Mouse (Mus musculus) stomach, embryonic 15.5 days (tissue): ENCODE results near the gene Srp14. TPM values are rescaled to one million over a fixed set of nuclear protein-coding genes. Genes with fewer than 3 reads are reported as not detected.

Experiments used
- ATAC-seq: fragments of 200-750 bp; cut with Nextera tagmentation; 2 replicates; pipeline ENCODE4 v1.8.0; 2017; ENCODE audit warnings: low read depth, moderate number of reproducible peaks, moderate TSS enrichment; ENCODE audit not compliant: insufficient read depth, low FRiP score
- H3K27ac ChIP-seq: fragments of 300-500 bp; sonication (generic); 2 replicates; pipeline ENCODE4 v1.5.1; 2015; ENCODE audit warnings: mild to moderate bottlenecking, inconsistent platforms
- H3K27me3 ChIP-seq: fragments of 300-500 bp; sonication (generic); replicated peaks from 2 replicates; pipeline ENCODE4 v1.6.1; 2015; ENCODE audit warnings: inconsistent platforms
- H3K36me3 ChIP-seq: fragments of 300-500 bp; sonication (generic); 2 replicates; pipeline ENCODE4 v1.6.1; 2015; ENCODE audit warnings: inconsistent platforms
- H3K4me1 ChIP-seq: fragments of 300-500 bp; sonication (generic); 2 replicates; pipeline ENCODE4 v1.6.1; 2015; ENCODE audit warnings: inconsistent platforms
- H3K4me2 ChIP-seq: fragments of 300-500 bp; sonication (generic); 2 replicates; pipeline ENCODE4 v1.6.1; 2015; ENCODE audit warnings: mild to moderate bottlenecking, inconsistent platforms
- H3K4me3 ChIP-seq: fragments of 300-500 bp; sonication (generic); replicated peaks from 2 replicates; pipeline ENCODE4 v1.5.1; 2015; ENCODE audit warnings: inconsistent platforms
- H3K9ac ChIP-seq: fragments of 300-500 bp; sonication (generic); 2 replicates; pipeline ENCODE4 v1.6.1; 2015; ENCODE audit warnings: inconsistent platforms
- H3K9me3 ChIP-seq: fragments of 300-500 bp; sonication (generic); 2 replicates; pipeline ENCODE4 v1.6.1; 2016; ENCODE audit warnings: inconsistent platforms
- WGBS: fragments of 180-500 bp; shearing (Covaris S2); methylation state at CpG from one replicate; pipeline ENCODE4 v1.1.7; 2015; 5-methylcytosine and 5-hydroxymethylcytosine counted together
- polyA plus RNA-seq: library from polyadenylated mRNA; unstranded; fragments of >200 nt; fragmentation: Nextera tagmentation; extraction: Ambion mirVana; gene quantifications from 2 replicates; pipeline ENCODE4 v1.2.1, GENCODE M21; 2015

Gene Srp14
- polyA plus RNA-seq, 1 experiment from 2014 or later = 222 TPM

DNA sequence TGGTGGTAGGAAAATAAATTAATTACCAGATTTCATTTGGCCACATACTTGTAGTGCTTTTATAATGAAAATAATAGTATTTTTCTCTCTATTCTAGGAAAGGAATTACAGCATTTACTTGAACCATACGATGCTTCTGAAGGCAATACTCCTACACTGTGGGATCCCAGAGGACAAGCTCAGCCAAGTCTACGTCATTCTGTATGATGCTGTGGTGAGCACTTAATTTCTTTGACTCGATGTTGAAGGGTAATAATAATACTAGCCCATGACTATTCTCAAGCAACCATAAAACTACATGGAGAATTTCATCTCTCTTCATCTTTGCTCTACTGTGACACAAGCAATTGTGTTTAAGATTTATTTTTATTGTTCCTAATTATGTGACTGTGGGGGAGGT is 22.5 kb downstream of the Srp14 start:
- no peak for ATAC-seq
- Histone ChIP-seq H3K27me3 (no peaks in the 10 kb centered on the region), H3K4me3 (no peak overlapping the region), H3K4me1 (no peaks in the 10 kb centered on the region), H3K9me3 (no peaks in the 10 kb centered on the region), H3K27ac (no peak overlapping the region), H3K36me3 (peaks cover 11% of the 10 kb centered on the region), H3K9ac (no peak overlapping the region), H3K4me2 (no peak overlapping the region)
- 97% methylated on average over 3 of the region's 3 CpGs for WGBS

DNA sequence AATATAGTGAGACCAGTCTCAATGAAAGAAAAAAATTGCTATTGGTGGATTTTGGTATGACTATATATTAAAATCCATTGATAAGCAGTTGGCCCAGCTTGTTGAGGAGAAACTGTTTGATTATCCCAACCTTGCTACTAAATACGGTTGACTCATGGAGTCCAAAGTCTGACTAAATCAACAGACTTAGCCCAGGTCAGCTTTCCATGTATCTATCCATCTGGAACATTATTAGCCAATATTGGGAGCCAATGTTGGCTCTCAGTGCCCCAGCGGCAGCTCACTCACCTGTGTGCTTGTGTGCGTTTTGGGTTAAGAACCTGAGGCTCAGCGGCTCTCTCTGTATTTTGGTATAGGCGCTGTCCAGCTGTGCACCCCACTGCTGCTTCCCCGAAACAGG is 28.5 kb downstream of the Srp14 start:
- Histone ChIP-seq H3K4me3 (no peak overlapping the region), H3K27me3 (no peaks in the 10 kb centered on the region), H3K9ac (no peak overlapping the region), H3K9me3 (no peaks in the 10 kb centered on the region), H3K4me1 (no peaks in the 10 kb centered on the region), H3K27ac (no peak overlapping the region), H3K4me2 (no peak overlapping the region), H3K36me3 (peaks cover 21% of the 10 kb centered on the region)
- WGBS = 90% methylated on average over 6 of the region's 6 CpGs
- no peak for ATAC-seq

DNA sequence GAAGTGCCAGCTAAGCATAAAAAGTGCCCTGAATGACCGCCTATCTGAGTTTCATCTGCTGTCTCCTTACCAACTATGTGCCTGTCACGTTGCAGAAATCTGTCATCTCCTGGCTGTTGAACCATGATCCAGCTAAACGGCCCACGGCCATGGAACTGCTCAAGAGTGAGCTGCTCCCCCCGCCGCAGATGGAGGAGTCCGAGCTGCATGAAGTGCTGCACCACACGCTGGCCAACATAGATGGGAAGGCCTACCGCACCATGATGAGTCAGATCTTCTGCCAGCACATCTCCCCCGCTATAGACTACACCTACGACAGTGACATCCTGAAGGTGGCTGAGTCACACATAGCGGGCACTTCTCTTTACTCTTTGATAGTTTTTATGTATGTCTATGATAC is 31.3 kb downstream of the Srp14 start:
- no peaks in the 10 kb centered on the region for H3K27me3 ChIP-seq
- no peak overlapping the region for H3K4me3 ChIP-seq
- H3K27ac ChIP-seq = no peak overlapping the region
- H3K36me3 ChIP-seq = peaks cover 16% of the 10 kb centered on the region; the same call in 1 of the 2 replicates
- 88% methylated on average over 12 of the region's 12 CpGs for WGBS
- H3K9me3 ChIP-seq = no peaks in the 10 kb centered on the region
- no peak overlapping the region for H3K4me2 ChIP-seq
- no peaks in the 10 kb centered on the region for H3K4me1 ChIP-seq
- ATAC-seq = no peak
- no peak overlapping the region for H3K9ac ChIP-seq

DNA sequence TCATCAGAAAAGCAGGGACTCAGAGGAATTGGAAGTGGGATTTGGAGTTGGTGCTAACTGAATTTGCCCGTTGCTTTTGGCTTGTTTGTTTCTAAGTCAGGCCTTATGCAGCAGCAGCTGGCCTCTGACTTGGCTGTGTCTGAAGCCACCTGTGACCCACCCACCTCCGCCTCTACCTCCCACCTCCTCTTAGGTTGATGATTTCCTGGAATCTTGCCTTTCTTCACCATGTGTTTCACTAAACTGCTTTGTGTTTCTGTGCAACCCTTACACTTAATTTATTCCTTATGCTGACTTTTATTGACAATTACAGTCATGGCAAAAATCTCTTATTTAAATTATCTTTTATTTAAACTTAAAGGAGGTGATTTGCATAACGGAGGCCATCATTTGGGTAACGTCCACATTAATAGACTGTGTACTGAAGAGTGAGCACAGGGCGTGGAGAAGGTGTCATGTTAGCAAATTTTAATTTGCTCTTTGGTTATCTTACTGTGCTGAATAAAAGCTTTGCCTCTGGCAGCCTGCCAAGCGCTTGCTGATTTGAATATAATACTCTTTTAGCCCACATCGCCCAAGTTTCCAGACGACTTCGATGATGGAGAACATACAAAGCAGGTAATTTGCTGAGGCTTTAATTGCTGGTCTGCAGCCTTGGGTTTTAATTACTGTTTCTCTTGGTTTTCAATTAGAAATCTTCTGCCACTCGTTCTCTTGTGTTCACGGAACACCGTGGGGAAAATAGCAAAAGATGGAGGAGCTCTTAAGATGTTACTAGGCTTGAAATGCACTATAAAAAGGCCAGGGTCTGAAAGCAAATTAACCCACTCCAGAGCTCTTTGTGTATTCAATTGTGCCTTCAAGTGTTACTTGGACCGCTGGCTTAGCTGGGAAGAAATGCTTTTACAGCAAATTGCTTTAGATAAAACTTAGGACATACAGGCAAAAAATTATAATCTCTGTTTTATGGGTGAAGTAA is 33.5 kb downstream of the Srp14 start:
- no peak for ATAC-seq
- no peak overlapping the region for H3K9ac ChIP-seq
- no peak overlapping the region for H3K4me2 ChIP-seq
- no peak overlapping the region for H3K4me3 ChIP-seq
- no peaks in the 10 kb centered on the region for H3K27me3 ChIP-seq
- no peaks in the 10 kb centered on the region for H3K9me3 ChIP-seq
- H3K4me1 ChIP-seq = no peaks in the 10 kb centered on the region
- H3K27ac ChIP-seq = no peak overlapping the region
- H3K36me3 ChIP-seq = peaks cover 14% of the 10 kb centered on the region; the same call in 1 of the 2 replicates
- 71% methylated on average over 13 of the region's 13 CpGs for WGBS

DNA sequence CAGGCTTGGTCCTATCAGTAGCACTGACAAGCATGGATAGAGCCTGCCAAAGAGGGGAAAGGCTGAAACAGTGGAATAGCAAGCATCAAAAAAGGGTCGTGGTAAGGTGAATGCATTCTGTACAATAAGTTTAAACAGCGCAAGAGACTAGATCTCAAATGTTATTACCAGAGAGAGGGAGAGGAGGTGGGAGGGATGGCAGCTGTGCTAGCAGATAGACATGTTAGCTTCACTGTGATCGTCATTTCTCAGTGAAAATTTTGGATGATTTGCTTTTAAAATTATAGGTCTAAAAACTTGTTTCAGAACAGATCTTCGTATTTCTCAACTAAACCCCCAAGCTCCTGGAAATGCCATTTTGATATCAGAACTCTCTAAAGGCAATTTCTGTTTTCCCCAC is 36.8 kb downstream of the Srp14 start:
- no peak for ATAC-seq
- Histone ChIP-seq H3K4me1 (no peaks in the 10 kb centered on the region), H3K9me3 (no peaks in the 10 kb centered on the region), H3K4me2 (no peak overlapping the region), H3K4me3 (no peak overlapping the region), H3K9ac (no peak overlapping the region), H3K27me3 (no peaks in the 10 kb centered on the region), H3K27ac (no peak overlapping the region), H3K36me3 (peaks cover 11% of the 10 kb centered on the region; the same call in 1 of the 2 replicates)
- WGBS = 88% methylated on average over 4 of the region's 4 CpGs

DNA sequence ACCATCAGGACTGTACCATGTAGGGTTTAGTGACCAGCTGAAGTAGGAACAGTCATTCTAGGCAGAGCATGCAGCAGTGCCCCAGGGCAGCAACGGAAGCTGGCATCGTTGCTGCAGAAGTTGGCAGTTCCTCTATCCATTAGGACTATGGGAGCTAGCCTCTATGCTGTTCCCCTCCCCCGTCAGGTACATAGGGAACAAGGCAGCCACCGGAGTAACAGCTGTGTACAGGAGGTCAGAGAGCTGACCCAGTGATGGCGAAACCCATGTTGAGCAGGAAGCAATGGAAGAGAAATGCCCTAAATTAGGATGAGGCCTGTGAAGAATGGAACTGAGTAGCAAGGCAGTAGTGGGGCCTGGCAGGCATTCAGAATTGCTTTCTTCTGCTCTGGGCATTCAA is 37.3 kb downstream of the Srp14 start:
- no peak overlapping the region for H3K4me2 ChIP-seq
- ATAC-seq = no peak
- H3K36me3 ChIP-seq = peaks cover 11% of the 10 kb centered on the region; the same call in 1 of the 2 replicates
- H3K27me3 ChIP-seq = no peaks in the 10 kb centered on the region
- H3K27ac ChIP-seq = no peak overlapping the region
- no peaks in the 10 kb centered on the region for H3K4me1 ChIP-seq
- WGBS = 74% methylated on average over 5 of the region's 5 CpGs
- H3K9ac ChIP-seq = no peak overlapping the region
- H3K4me3 ChIP-seq = no peak overlapping the region
- H3K9me3 ChIP-seq = no peaks in the 10 kb centered on the region

DNA sequence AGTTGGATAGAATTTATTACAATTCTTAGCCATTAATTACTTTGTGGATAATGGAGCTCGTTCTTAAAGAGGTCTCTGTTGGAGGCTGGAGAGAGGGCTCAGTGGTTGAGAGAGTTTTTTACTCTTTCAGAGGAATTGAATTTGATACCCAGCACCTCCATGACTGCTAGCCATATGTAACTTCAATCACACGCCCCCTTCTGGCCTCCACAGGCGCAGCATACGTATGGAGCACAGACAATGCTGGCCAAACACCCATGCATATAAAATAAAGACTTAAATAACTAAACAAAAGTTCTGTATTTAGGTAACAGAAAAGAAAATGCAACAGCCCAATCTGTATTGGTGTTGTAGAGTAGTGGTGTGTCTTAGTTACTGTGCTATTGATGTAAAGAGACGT is 47.9 kb downstream of the Srp14 start:
- Histone ChIP-seq H3K9me3 (no peaks in the 10 kb centered on the region), H3K36me3 (peaks cover 29% of the 10 kb centered on the region), H3K9ac (no peak overlapping the region), H3K27ac (no peak overlapping the region), H3K4me1 (no peaks in the 10 kb centered on the region), H3K4me3 (no peak overlapping the region), H3K27me3 (no peaks in the 10 kb centered on the region), H3K4me2 (no peak overlapping the region)
- WGBS = 69% methylated on average over 5 of the region's 5 CpGs
- no peak for ATAC-seq

DNA sequence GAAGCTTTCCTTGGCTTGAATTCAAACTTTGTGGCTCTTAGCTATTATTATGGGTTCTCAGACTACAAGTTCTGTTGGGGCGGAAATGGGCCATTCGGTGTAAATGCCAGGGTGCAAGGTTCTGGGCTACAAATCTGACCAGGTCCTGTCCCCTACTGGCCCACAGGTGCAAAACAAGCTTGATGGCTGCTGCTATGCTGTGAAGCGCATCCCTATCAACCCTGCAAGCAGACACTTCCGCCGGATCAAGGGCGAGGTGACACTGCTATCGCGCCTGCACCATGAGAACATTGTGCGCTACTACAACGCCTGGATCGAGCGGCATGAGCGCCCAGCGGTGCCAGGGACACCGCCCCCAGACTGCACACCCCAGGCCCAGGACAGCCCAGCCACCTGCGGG is 48.9 kb downstream of the Srp14 start:
- no peak overlapping the region for H3K9ac ChIP-seq
- H3K27me3 ChIP-seq = no peaks in the 10 kb centered on the region
- no peak overlapping the region for H3K4me3 ChIP-seq
- no peaks in the 10 kb centered on the region for H3K4me1 ChIP-seq
- no peak overlapping the region for H3K4me2 ChIP-seq
- no peak for ATAC-seq
- peaks cover 23% of the 10 kb centered on the region for H3K36me3 ChIP-seq
- 80% methylated on average over 16 of the region's 16 CpGs for WGBS
- H3K27ac ChIP-seq = no peak overlapping the region
- H3K9me3 ChIP-seq = no peaks in the 10 kb centered on the region

DNA sequence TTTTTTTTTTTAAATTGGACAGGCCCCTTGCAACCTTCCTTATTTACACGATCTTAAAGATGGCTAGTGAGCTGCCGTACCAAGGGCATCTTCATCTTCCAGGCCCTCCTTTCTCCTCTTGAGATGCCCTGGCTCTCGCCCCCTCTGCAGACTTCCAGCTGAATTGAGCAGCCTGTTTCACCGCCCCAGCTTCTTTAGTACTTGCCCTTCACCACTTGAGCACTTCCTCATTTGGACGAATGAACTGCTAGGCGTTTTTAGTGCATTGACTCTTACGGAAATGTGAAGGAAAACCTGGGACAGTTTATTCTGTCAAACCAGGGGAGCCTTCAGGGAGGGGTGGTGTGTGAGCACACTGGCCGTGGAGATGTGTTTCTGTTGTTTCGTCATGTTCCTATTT is 50.2 kb downstream of the Srp14 start:
- no peaks in the 10 kb centered on the region for H3K27me3 ChIP-seq
- no peaks in the 10 kb centered on the region for H3K9me3 ChIP-seq
- peaks cover 19% of the 10 kb centered on the region for H3K36me3 ChIP-seq
- H3K4me1 ChIP-seq = no peaks in the 10 kb centered on the region
- 78% methylated on average over 9 of the region's 9 CpGs for WGBS
- H3K9ac ChIP-seq = no peak overlapping the region
- H3K4me2 ChIP-seq = no peak overlapping the region
- no peak overlapping the region for H3K27ac ChIP-seq
- ATAC-seq = no peak
- H3K4me3 ChIP-seq = no peak overlapping the region

DNA sequence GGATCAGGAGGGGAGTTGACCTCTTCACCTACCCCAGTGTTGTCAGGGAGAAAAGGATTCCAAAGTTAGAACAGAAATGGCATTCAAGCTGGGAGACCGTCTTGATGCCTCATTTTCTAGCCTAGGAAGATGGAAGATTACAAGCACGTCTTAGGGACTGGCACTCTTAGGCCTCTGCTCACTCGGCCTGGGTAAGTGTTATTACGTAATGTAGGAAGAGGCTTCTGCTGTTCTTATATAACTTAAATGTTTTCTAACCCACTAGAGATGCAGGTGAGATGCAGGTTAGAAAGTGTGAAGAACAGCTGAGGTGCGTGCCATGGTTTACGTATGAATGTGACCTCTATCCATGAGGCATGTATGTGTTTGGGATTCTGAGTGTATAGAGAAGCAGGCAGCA is 51.2 kb downstream of the Srp14 start:
- no peak overlapping the region for H3K27ac ChIP-seq
- H3K27me3 ChIP-seq = no peaks in the 10 kb centered on the region
- H3K4me3 ChIP-seq = no peak overlapping the region
- no peak for ATAC-seq
- no peak overlapping the region for H3K9ac ChIP-seq
- no peaks in the 10 kb centered on the region for H3K4me1 ChIP-seq
- no peaks in the 10 kb centered on the region for H3K9me3 ChIP-seq
- 93% methylated on average over 6 of the region's 6 CpGs for WGBS
- H3K36me3 ChIP-seq = peaks cover 11% of the 10 kb centered on the region; the same call in 1 of the 2 replicates
- H3K4me2 ChIP-seq = no peak overlapping the region
